Mouse (Mus musculus) G1E (cell line): ENCODE data around the gene Fermt3.

Experiments used
- CTCF ChIP-seq: IDR thresholded peaks from 2 replicates; pipeline ENCODE4 v1.5.1; 2012; ENCODE audit warnings: low read depth, low read length, inconsistent platforms, mixed read lengths
- GATA1 ChIP-seq: IDR thresholded peaks from 2 replicates; pipeline ENCODE4 v1.6.1; 2012; ENCODE audit warnings: borderline replicate concordance, low read length, inconsistent platforms, mixed read lengths
- POLR2AphosphoS5 ChIP-seq: IDR thresholded peaks from 2 replicates; pipeline ENCODE4 v1.6.1; 2012; ENCODE audit warnings: low read depth, low read length, inconsistent platforms; ENCODE audit not compliant: insufficient replicate concordance
- TAL1 ChIP-seq: conservative IDR thresholded peaks from 2 replicates; pipeline ENCODE4 v1.6.1; 2012; ENCODE audit warnings: low read depth, low read length, inconsistent platforms, mixed read lengths

GRCm38 (mm10) chr19:6949532-6949931 lies 69.7 kb downstream of the Fermt3 start:
- TF ChIP-seq CTCF (no peak), TAL1 (no peak), GATA1 (no peak), POLR2AphosphoS5 (no peak)
